Comparison of ENCODE assay signal across 8 mouse cellular contexts in the genomic region with DNA sequence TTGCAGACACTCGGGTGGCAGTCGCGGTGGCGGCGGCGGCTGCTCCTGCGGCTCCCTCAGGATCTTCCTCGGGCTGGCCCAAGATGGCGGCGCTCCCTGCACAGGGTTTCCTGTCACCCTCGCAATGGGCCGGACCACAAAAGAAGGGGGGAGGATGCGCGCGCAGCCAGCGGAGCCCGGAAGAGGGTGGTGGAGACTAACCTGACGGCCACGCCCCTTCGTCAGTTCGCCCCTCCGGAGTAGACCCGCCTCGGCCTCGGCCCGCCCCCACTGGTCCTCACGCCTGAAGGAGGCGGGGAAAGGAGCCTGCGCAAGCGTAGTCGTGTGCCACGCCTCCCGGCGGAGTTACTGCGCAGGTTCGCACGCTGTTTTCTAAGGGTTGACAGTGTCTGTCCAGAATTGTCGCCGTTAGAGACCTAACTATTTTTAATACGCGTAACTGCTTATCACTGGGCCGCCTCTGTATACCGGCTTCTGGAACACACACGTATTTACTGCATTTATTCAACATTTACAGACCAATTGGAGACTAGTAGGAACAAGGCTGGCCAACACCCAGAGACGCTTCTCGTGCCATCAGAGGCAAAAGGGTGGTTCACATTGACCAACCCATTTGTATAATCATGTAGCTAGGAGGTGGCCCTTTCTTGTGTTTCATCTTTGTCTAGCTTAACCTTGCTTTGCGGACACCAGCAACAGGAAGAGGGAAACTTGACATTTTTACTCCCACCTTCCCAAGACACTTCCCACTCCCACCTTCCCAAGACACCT. TPM values are rescaled to one million over a fixed set of nuclear protein-coding genes. Genes with fewer than 3 reads are reported as not detected.
A peak's percentile ranks its signal among the peaks of the same experiment; 100 is the strongest.
DNase-seq lines count a peak whose midpoint lies in the region; ATAC-seq lines count a peak whose summit lies in the region.

A gene (minus strand): TSS at position 223 of the 771 bp plus-strand sequence.

- peak within 1 kb of the TSS; percentile 95 for H3K4me2 ChIP-seq in intestine, embryonic 14.5 days (ENCODE audit: low read length)

- no peaks in the 10 kb centered on the region for H3K36me3 ChIP-seq in intestine, embryonic 14.5 days (ENCODE audit: control insufficient read depth, insufficient read depth, low read length)

- peak within 1 kb of the TSS; percentile 91 for H3K27ac ChIP-seq in intestine, embryonic 14.5 days (ENCODE audit: low read depth)

- peak within 1 kb of the TSS; percentile 74 for H3K4me3 ChIP-seq in intestine, embryonic 14.5 days (ENCODE audit: low read depth, low read length)

- H3K9me3 ChIP-seq in intestine, embryonic 14.5 days (ENCODE audit: control insufficient read depth, low read length) = no peaks in the 10 kb centered on the region

- H3K9ac ChIP-seq in intestine, embryonic 14.5 days (ENCODE audit: low read length) = peak within 1 kb of the TSS; percentile 90

- peak; percentile 99 for DNase-seq in adrenal gland, adult 18-20 months (ENCODE audit: low spot score in 2 of 2)
- peak; percentile 100 for DNase-seq in embryo, embryonic 11 days
- DNase-seq in gastrocnemius, postnatal 25 days = peak; percentile 100
- DNase-seq in intestine, embryonic 14.5 days (ENCODE audit: low spot score) = peak; percentile 99
- peak; percentile 99 to 100 for DNase-seq in left cerebral cortex, postnatal 14 days (ENCODE audit: low spot score in 2 of 2)
- DNase-seq in mesoderm, embryonic 11.5 days (ENCODE audit: low read depth, low spot score) = peak; percentile 99
- DNase-seq in right cerebral cortex, postnatal 36 days (ENCODE audit: low spot score in 2 of 2) = peak; percentile 99
- peak; percentile 100 for DNase-seq in yolk sac, embryonic 10.5 days (ENCODE audit: low spot score)

- intact Hi-C loops in left cerebral cortex, postnatal 14 days (cut with DNase I) = no loop called here

- peaks cover 12% of the 10 kb centered on the region for H3K4me1 ChIP-seq in intestine, embryonic 14.5 days (replicated peaks; ENCODE audit: control insufficient read depth, insufficient read depth, low read length)

- H3K27me3 ChIP-seq in intestine, embryonic 14.5 days (replicated peaks; ENCODE audit: control insufficient read depth, insufficient read depth, low read length) = no peaks in the 10 kb centered on the region

- WGBS in intestine, embryonic 14.5 days = under 1% methylated on average over 39 of the region's 47 CpGs

- ATAC-seq in intestine, embryonic 14.5 days (replicated peaks; ENCODE audit: low FRiP score, low TSS enrichment, low read depth) = peak; percentile 98

RNA-seq across cellular contexts. Expression of the gene that starts here (rescaled TPM):
- total RNA-seq in adrenal gland, adult 18-20 months (2021) = 100 to 1,000 TPM; 187 to 226 TPM
- 10 to 100 TPM; 79.3 to 81.6 TPM for total RNA-seq in gastrocnemius, postnatal 25 days (2021)
- 258 and 299 TPM in 2 replicates for polyA plus RNA-seq in intestine, embryonic 14.5 days (2014; fragmentation: Nextera tagmentation; extraction: Ambion mirVana)
- 100 to 1,000 TPM; 229 to 234 TPM for total RNA-seq in left cerebral cortex, postnatal 14 days (2021)

Comparison
In these comparisons a context has a peak if more than half of its experiments do, and no peak if none do; other contexts are left out.
1. Peak in every context shown above with its lines: DNase-seq, ATAC-seq, H3K4me3 ChIP-seq and H3K27ac ChIP-seq.